Mouse (Mus musculus): ENCODE measurements around the gene Nde1. TPM values are rescaled to one million over a fixed set of nuclear protein-coding genes. Genes with fewer than 3 reads are reported as not detected.
"Not testable (repeated sequence)": the region's sequence is repeated elsewhere in the genome, so short reads cannot be mapped to it uniquely, and the experiment has no call there.

Gene Nde1
- 48.7 and 52.1 TPM in 2 replicates for total RNA-seq (2017)

DNA sequence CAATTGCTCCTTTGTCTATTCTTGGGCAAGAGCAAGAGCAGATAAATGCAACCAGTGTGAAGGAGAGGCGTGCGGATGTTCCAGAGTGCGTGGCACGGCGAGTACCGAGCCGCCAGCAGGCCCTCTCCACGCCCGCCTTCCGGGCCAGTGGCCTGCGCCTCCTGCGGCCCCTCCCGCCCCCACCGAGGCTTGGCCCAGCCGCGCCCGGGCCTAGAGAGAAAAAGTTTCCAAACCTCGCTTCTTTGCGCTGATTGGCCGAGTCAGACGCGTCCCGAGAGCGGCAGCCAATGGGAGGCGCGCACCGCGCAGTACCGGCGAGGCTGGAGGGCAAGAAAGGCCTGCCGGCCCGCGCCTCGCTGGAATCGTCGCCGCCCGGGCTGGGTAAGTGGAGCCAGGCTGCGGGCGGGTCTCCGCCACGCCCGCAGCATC lies at the start of gene Nde1, which contains the start of gene Marf1:
Gene Nde1, plus strand, starts transcription at position 288 of the 429 bp plus-strand sequence.
Gene Marf1, minus strand, starts transcription at position 364 of the 429 bp plus-strand sequence.
- ATAC-seq (ENCODE audit: extremely low read depth, insufficient number of reproducible peaks, low FRiP score, poor library complexity, severe bottlenecking) = peak; percentile 54

DNA sequence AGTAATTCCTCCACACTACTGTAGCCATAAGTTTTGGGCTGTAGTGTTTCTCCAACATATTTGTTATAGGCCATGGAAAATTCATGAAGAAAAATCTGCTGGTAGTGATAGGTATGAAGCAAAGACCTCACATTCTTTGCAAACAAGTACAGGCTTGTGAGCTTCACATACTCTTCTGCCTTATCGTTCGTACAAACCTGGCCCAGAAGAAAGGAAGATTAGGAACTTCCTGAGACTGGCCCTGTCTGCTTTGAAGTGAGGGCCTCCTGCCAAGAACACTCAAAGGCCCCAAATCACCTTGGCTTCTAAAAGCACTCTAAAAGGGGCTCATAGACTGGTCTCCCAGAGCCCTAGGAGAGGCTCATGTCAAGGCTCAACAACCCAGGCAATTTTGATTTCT lies 45.8 kb upstream of the Nde1 start:
- ATAC-seq (ENCODE audit: extremely low read depth, insufficient number of reproducible peaks, low FRiP score, poor library complexity, severe bottlenecking) = no peak

GRCm38 (mm10) chr16:14120941-14121340 lies 42.1 kb upstream of the Nde1 start:
- ATAC-seq (ENCODE audit: extremely low read depth, insufficient number of reproducible peaks, low FRiP score, poor library complexity, severe bottlenecking) = no peak

DNA sequence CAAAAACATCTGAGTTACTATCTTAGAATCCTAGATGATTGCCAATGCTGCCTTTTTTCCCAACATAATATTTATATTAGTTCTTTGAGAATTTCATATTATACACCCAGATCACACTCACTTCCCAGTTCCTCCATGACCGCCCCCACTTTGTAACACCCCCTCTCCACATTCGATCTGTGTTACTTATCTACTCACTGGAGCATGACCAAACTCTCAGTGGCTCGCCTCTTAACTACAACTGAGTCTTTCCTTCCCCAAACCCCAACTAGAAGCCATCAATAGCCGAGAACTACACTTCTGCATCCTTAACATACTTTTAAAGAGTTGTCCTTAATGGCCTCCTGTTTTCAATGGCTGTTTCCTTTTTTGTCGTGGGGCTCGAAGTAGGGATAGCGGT lies 41.5 kb upstream of the Nde1 start:
- no peak for ATAC-seq (ENCODE audit: extremely low read depth, insufficient number of reproducible peaks, low FRiP score, poor library complexity, severe bottlenecking)

- ATAC-seq (ENCODE audit: extremely low read depth, insufficient number of reproducible peaks, low FRiP score, poor library complexity, severe bottlenecking) = no peak
Measured at GRCm38 (mm10) chr16:14122586-14122985, 40.5 kb upstream of the Nde1 start.

GRCm38 (mm10) chr16:14123901-14124300 lies 39.2 kb upstream of the Nde1 start:
- no peak for ATAC-seq (ENCODE audit: extremely low read depth, insufficient number of reproducible peaks, low FRiP score, poor library complexity, severe bottlenecking)

DNA sequence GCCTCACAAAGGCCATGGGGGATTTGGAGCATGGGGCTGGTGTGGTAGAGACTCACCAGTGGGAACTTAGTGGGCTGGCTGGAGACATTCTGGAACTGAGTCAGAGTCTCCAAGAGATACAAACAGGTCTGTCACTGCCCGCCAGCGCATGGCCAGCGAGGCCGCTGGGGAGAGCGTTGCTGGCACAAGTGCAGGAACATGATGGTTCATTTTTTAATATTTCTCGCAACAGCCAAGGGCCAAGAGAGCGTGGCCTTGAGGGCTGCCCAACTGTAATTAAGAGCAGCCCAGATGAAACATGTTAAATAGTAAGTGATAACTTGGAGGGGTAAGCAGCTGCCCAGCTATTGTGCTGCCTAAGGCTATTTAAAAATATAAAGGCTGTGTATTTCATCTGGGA lies 38.4 kb upstream of the Nde1 start:
- ATAC-seq (ENCODE audit: extremely low read depth, insufficient number of reproducible peaks, low FRiP score, poor library complexity, severe bottlenecking) = no peak

DNA sequence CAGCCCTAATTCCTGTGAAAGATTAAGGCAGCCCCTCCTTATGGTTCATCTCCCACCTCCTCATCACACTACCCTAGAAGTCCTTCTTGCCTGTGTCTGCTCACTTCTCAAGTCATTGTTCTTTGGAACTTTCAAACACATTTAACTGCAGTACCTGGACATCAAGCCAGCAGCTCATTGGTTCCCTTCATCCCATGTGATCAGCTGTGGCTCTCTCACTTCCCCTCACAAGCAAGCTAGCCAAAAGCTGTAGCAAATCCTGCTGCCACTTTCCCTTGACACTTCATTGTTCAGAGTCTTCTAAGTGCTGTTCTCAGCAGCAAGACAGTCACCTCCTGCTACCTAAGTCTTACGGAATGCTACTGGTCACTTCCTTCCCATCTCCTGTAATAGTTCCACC lies 37.8 kb upstream of the Nde1 start:
- no peak for ATAC-seq (ENCODE audit: extremely low read depth, insufficient number of reproducible peaks, low FRiP score, poor library complexity, severe bottlenecking)

DNA sequence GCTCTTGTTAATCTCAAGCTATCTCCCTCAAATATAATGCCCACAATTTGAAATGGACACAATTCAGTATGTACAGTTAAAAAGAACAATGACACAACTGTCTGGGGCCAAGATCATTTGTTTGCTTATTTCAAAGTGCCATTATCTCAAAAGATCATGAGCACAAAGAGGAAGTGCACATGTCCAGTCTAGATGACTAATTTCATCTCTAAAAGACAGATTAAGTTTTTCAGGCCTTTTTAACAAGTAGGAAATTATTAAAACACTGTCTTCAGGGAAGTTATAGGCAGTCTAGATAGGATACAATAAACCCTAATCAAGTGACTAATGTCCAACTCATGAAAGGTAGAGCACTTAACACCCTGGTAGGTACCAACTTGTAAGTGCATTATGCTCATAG lies 34.1 kb upstream of the Nde1 start:
- no peak for ATAC-seq (ENCODE audit: extremely low read depth, insufficient number of reproducible peaks, low FRiP score, poor library complexity, severe bottlenecking)

DNA sequence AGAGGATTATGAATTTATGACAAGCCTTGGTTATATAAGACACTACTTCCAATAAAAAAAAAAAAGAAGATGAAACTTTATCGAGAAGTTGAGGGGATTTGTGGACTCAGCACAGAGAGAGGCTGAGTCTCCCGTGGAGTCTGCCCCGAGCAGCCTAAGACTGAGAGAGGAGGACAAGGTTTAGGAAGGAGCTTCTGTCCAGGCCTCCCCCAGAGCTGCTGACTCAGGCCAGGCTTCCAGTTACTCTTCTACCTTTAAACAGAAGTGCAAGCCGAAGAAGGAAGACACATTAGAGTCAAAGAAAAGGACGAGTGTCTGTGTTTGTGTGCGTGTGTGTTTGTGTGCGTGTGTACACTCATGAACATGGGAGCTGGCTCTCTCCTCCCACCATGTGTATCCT lies 32.3 kb upstream of the Nde1 start:
- no peak for ATAC-seq (ENCODE audit: extremely low read depth, insufficient number of reproducible peaks, low FRiP score, poor library complexity, severe bottlenecking)

DNA sequence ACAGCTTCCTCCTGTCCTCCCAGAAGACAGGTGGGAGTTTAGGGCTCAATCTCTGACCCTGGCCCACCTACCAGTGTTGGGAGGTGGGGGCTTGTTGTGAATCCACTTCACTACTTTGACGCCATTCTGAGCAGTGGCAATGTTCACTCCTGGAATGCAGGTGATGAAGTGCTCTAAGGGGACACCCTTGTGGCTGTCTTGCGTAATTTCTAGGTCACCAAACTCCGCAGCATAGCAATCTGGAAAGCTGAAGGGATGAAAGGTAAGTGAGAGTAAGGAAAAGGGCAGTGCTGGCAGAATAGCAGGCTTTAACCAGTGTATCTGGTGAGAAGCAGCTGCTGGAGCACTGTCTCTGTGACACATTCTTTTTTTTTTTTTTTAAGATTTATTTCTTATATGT lies 31.7 kb upstream of the Nde1 start:
- ATAC-seq (ENCODE audit: extremely low read depth, insufficient number of reproducible peaks, low FRiP score, poor library complexity, severe bottlenecking) = no peak

- no peak for ATAC-seq (ENCODE audit: extremely low read depth, insufficient number of reproducible peaks, low FRiP score, poor library complexity, severe bottlenecking)
Measured at GRCm38 (mm10) chr16:14131838-14132237, 31.2 kb upstream of the Nde1 start.

DNA sequence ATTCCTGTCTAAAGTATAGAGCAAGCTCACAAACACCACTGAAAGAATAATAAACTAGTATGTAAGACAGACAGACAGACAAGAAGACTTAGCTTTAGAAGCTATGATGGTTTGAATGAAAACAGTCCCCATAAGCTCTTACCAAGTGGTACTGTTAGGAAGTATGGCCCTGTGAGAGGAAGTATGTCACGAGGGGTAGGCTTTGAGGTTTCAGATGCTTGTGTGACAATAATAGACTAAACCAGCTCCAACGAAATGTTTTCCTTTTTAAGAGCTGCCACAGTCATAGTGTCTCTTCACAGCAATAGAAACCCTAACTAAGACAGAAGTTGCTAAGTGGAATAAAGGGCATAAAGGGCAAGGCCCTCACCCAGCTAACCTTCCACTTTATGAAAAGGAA lies 28.1 kb upstream of the Nde1 start:
- ATAC-seq (ENCODE audit: extremely low read depth, insufficient number of reproducible peaks, low FRiP score, poor library complexity, severe bottlenecking) = no peak

- ATAC-seq (ENCODE audit: extremely low read depth, insufficient number of reproducible peaks, low FRiP score, poor library complexity, severe bottlenecking) = no peak
Measured at GRCm38 (mm10) chr16:14137976-14138561, 25.0 kb upstream of the Nde1 start.

- no peak for ATAC-seq (ENCODE audit: extremely low read depth, insufficient number of reproducible peaks, low FRiP score, poor library complexity, severe bottlenecking)
Measured at GRCm38 (mm10) chr16:14139106-14139505, 24.0 kb upstream of the Nde1 start.

GRCm38 (mm10) chr16:14143298-14143697 lies 19.8 kb upstream of the Nde1 start:
- ATAC-seq (ENCODE audit: extremely low read depth, insufficient number of reproducible peaks, low FRiP score, poor library complexity, severe bottlenecking) = no peak

- no peak for ATAC-seq (ENCODE audit: extremely low read depth, insufficient number of reproducible peaks, low FRiP score, poor library complexity, severe bottlenecking)
Measured at GRCm38 (mm10) chr16:14147712-14148111, 15.4 kb upstream of the Nde1 start.

DNA sequence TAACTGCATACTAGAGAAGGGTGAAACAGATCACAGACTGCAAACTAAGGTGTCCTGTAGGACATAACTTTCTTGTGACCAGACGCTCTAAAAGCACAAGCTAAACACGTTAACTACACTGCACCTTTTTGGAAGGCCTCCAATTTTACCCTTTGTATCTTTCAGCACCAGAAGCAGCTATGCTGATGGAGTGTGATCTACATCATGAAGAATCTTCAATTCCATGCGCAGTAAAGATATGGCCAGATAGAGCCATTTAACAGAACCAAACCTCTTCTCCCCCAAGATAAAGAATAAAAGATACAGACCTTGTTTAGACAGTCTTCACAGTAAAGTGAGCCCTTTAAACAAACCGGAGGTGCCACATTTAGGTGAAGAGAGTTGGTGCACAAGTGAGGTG lies 11.4 kb upstream of the Nde1 start:
- ATAC-seq (ENCODE audit: extremely low read depth, insufficient number of reproducible peaks, low FRiP score, poor library complexity, severe bottlenecking) = no peak

DNA sequence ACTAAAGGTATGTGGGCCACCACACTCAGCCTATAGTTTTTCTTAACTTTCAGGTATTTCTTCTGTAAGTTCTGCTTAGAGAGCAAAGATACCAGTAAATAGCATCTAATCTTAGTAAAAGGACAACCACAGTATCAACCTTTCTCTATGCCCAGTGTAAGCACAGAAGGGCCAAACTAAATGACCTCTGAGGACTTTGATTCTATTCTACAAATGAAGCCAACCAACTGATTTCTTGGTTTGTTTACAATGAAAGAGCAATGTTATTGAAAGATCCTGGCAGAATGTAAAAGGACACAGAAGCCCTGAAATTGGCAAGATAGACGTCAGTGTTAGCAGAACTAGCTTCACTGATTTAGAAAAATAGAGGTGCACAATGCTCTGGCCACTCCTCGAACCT lies 7.4 kb upstream of the Nde1 start:
- not testable (repeated sequence) for ATAC-seq (ENCODE audit: extremely low read depth, insufficient number of reproducible peaks, low FRiP score, poor library complexity, severe bottlenecking)

DNA sequence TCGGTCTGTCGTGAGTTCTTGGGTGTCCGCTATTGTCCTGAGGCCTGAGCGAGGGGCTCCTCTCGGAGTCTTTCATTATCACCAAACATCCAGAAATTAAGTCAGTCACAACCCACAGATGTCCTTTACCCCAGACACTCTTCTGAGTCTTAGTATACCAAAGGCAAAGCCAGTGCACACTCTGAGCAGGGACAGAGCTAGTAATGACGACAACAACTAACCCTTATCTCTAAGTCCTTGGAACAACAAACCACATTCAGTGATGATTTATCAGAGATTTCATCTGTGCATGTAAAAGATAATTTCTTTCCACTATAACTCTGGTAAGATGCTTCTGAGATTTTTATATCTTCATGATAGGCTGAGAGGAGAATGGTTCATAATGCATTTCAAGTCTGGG lies 6.8 kb upstream of the Nde1 start:
- ATAC-seq (ENCODE audit: extremely low read depth, insufficient number of reproducible peaks, low FRiP score, poor library complexity, severe bottlenecking) = no peak

DNA sequence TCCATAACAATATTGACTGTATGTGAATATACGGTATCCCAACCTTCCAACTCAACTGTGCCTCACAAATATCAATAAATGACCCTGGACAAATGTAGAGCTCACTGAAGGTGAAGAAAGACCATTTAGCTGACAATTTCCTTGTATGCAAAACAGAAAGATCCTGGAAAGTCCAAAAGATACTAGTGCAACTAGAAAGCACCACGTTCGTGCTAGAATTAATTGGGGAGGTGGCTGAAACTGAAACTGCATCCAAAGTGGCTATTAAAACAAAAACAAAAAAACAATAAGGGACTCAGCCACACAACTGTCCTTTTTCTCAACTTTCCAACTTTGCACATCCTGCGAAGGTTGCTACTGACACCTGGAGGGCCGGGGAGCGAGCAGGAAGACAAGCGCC lies 4.5 kb upstream of the Nde1 start:
- ATAC-seq (ENCODE audit: extremely low read depth, insufficient number of reproducible peaks, low FRiP score, poor library complexity, severe bottlenecking) = no peak

Measured in neutrophil, adult 5-6 weeks (primary cell).